Mouse (Mus musculus) neural tube, embryonic 14.5 days (tissue): ENCODE measurements at regions not wholly inside any gene's neighbourhood (a gene's known extent, or its start where the extent isn't known, plus 50 kb on each side); places are given as distances from the start of the nearest gene placed in this dataset.
A peak's percentile ranks its signal among the peaks of the same experiment; 100 is the strongest.

Experiments
- ATAC-seq: fragments of 200-750 bp; cut with Nextera tagmentation; 2 replicates; pipeline ENCODE4 v1.8.0; 2017; ENCODE audit warnings: low read depth, mild to moderate bottlenecking, moderate TSS enrichment, moderate library complexity
- H3K27ac ChIP-seq: fragments of 300-500 bp; sonication (generic); 2 replicates; pipeline ENCODE4 v1.5.1; 2014; ENCODE audit warnings: low read depth, mild to moderate bottlenecking, control low read depth, low read length, moderate library complexity, mixed read lengths
- H3K27me3 ChIP-seq: fragments of 300-500 bp; sonication (generic); 2 replicates; pipeline ENCODE4 v1.6.1; 2014; ENCODE audit warnings: low read length; ENCODE audit not compliant: control insufficient read depth, insufficient read depth
- H3K36me3 ChIP-seq: fragments of 300-500 bp; sonication (generic); 2 replicates; pipeline ENCODE4 v1.6.1; 2014; ENCODE audit warnings: low read length, mixed read lengths; ENCODE audit not compliant: control insufficient read depth, insufficient read depth
- H3K4me1 ChIP-seq: fragments of 300-500 bp; sonication (generic); 2 replicates; pipeline ENCODE4 v1.6.1; 2014; ENCODE audit warnings: low read length; ENCODE audit not compliant: control insufficient read depth, insufficient read depth
- H3K4me2 ChIP-seq: fragments of 300-500 bp; sonication (generic); 2 replicates; pipeline ENCODE4 v1.6.1; 2014; ENCODE audit warnings: mild to moderate bottlenecking, low read depth, low read length, control low read depth
- H3K4me3 ChIP-seq: fragments of 300-500 bp; sonication (generic); 2 replicates; pipeline ENCODE4 v1.5.1; 2014; ENCODE audit warnings: low read depth, low read length, control low read depth, mixed read lengths
- H3K9ac ChIP-seq: fragments of 300-500 bp; sonication (generic); replicated peaks from 2 replicates; pipeline ENCODE4 v1.6.1; 2014; ENCODE audit warnings: low read depth, mild to moderate bottlenecking, control low read depth, low read length, mixed read lengths
- H3K9me3 ChIP-seq: fragments of 300-500 bp; sonication (generic); 2 replicates; pipeline ENCODE4 v1.6.1; 2016; ENCODE audit warnings: low read length; ENCODE audit not compliant: control insufficient read depth
- WGBS: fragments of 180-500 bp; shearing (Covaris S2); extraction: QIAGEN DNeasy Blood & Tissue Kit; methylation state at CpG from one replicate; pipeline ENCODE4 v1.1.7; 2014; 5-methylcytosine and 5-hydroxymethylcytosine counted together

DNA sequence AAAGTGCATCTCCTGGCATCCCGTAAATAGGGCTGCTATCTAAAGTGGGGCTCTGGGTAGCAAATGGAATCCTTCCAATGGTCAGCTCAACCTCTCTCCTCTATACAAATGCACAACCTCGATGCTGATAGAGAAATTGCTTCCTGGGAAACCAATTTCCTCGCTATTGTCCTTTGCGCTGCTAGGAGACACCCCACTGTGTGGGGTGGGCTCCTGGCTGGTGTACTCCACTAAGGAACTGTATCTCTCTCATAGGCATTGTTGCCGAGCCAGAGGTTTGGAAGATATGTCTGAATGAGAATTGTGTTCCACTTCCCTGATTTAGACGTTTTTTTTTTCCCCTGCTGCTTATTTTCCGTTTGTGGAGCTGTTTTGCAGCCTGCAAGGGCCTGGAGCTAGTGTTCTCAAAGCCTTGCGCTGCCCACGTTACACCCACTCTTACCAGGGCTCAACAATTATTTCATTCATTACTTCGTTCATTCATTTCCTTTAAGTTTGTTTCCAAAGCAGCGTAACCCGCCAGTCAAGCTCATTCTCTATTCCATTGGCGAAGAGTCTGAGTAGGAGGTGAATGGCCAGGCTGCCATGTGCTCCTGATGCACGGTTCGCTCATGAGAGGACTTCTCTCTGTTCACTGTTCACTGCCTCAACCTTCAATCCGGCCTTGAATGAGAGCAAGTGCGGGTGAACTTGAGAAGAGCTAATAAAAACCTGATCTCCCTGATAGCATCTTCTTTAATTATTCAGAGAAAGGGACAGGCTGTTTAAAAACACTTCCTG is 76.5 kb upstream of the Barx2 start:
- Histone ChIP-seq H3K36me3 (no peaks in the 10 kb centered on the region), H3K9me3 (no peaks in the 10 kb centered on the region), H3K4me2 (peak overlapping the region; percentile 12; the same call in 1 of the 2 replicates), H3K4me1 (0 out of 2 replicates have a peak, but pooled peaks cover 4% of the 10 kb centered on the region), H3K27ac (no peak overlapping the region; the same call in 1 of the 2 replicates), H3K4me3 (no peak overlapping the region), H3K9ac (no peak overlapping the region), H3K27me3 (no peaks in the 10 kb centered on the region)
- WGBS: 42% methylated on average over 17 of the region's 17 CpGs
- no peak for ATAC-seq

GRCm38 (mm10) chr9:31990456-31990855 is 77.2 kb upstream of the Barx2 start:
- Histone ChIP-seq H3K4me1 (0 out of 2 replicates have a peak, but pooled peaks cover 4% of the 10 kb centered on the region), H3K9ac (no peak overlapping the region), H3K9me3 (no peaks in the 10 kb centered on the region), H3K36me3 (no peaks in the 10 kb centered on the region), H3K4me3 (no peak overlapping the region), H3K27ac (no peak overlapping the region), H3K27me3 (no peaks in the 10 kb centered on the region), H3K4me2 (no peak overlapping the region)
- ATAC-seq: no peak
- 90% methylated on average over 4 of the region's 4 CpGs for WGBS

DNA sequence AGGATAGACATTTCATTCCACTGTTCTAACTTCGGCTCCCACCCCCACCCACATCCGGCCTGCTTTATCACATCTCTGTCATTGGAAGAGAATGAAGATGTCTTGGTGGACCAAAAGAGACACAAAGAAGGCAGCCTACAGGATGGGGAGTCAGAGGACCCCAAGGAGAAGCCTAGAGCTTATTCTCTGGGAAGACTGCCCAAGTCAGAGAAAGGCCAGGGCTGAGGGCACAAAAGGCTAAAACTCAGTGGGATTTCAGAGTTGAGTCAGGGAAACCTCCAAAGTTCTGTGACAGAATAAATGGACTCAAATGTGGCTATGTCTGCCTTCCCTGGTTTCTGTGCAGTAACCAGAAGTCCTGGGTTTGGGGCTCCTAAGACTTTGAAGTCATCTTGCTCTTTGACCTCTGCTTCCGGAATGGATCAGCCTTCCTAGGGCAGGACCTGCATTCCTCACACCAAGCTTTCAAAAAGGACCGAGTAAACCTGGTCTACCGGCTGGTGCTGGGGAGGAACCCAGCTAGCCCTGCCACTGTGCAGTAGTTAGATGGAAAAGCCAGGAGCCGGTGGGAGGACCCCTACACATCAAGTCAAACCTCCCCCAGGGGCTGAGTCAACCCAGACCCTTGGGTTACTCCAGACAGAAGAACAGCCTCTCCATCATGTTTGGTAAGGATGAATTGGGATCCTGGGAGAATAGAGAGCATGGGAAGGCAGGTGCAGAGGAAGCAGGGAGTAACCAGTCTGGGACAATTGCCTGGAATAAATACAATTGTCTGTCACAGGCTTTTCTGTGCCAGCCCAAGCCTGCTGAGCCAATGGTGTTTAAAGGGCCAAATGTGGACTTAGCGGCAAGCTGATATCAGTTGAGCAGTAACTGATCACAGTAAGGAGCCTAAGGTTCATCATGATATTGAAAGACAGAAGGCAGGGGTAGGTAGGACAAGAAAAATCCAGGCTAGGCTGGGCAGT is 80.7 kb upstream of the Barx2 start:
- WGBS: 80% methylated on average over 7 of the region's 7 CpGs
- H3K36me3 ChIP-seq: no peaks in the 10 kb centered on the region
- H3K4me2 ChIP-seq: no peak overlapping the region
- H3K4me3 ChIP-seq: no peak overlapping the region
- ATAC-seq: no peak
- no peak overlapping the region for H3K9ac ChIP-seq
- H3K9me3 ChIP-seq: no peaks in the 10 kb centered on the region
- H3K27me3 ChIP-seq: no peaks in the 10 kb centered on the region
- H3K27ac ChIP-seq: no peak overlapping the region
- 0 out of 2 replicates have a peak, but pooled peaks cover 4% of the 10 kb centered on the region for H3K4me1 ChIP-seq

DNA sequence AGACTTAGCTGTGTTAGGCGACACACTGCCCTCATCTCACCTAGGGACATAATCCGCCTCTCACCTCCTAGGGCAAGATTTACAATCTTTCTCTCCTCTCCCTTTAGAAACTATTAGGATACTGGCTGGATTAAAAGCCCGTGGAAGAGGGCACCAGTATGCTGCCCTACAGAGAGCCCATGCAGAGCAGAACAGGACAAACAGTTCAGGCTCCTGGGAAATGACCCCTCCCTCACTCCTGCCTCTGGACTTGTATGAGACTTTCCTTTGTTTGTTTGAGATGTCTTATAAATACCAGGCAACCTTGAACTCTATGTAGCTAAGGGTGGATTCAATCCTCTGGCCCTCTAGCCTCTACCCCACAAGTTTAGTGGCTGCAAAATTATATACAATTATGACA is 81.8 kb upstream of the Barx2 start:
- no peak overlapping the region for H3K4me3 ChIP-seq
- H3K36me3 ChIP-seq: no peaks in the 10 kb centered on the region
- 70% methylated on average over 3 of the region's 3 CpGs for WGBS
- ATAC-seq: no peak
- H3K27me3 ChIP-seq: no peaks in the 10 kb centered on the region
- no peaks in the 10 kb centered on the region for H3K4me1 ChIP-seq
- H3K27ac ChIP-seq: no peak overlapping the region
- no peak overlapping the region for H3K4me2 ChIP-seq
- H3K9me3 ChIP-seq: no peaks in the 10 kb centered on the region
- no peak overlapping the region for H3K9ac ChIP-seq

DNA sequence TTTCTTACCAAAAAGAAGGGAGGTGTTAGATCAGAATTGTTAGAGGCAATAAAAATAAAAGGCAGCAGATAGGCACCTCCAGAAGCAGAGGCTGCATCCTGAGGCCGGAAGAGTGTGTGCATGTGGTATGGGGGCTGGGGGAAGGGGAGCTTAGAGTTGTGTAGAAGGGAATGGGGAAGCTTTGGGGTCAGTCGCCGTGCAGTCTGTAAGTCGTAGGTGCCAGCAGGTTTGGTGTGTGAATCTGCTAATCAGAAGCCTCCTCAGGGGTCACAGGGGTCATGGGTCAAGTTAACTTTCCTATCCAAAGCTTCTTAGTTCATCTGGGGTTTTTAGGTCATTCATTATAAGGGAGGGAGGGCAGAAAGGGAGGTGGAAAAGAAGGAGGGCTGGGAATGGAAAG is 82.4 kb upstream of the Barx2 start:
- Histone ChIP-seq H3K9me3 (no peaks in the 10 kb centered on the region), H3K9ac (no peak overlapping the region), H3K27ac (no peak overlapping the region), H3K4me3 (no peak overlapping the region), H3K4me1 (no peaks in the 10 kb centered on the region), H3K36me3 (no peaks in the 10 kb centered on the region), H3K4me2 (no peak overlapping the region), H3K27me3 (no peaks in the 10 kb centered on the region)
- 69% methylated on average over 4 of the region's 4 CpGs for WGBS
- ATAC-seq: no peak

DNA sequence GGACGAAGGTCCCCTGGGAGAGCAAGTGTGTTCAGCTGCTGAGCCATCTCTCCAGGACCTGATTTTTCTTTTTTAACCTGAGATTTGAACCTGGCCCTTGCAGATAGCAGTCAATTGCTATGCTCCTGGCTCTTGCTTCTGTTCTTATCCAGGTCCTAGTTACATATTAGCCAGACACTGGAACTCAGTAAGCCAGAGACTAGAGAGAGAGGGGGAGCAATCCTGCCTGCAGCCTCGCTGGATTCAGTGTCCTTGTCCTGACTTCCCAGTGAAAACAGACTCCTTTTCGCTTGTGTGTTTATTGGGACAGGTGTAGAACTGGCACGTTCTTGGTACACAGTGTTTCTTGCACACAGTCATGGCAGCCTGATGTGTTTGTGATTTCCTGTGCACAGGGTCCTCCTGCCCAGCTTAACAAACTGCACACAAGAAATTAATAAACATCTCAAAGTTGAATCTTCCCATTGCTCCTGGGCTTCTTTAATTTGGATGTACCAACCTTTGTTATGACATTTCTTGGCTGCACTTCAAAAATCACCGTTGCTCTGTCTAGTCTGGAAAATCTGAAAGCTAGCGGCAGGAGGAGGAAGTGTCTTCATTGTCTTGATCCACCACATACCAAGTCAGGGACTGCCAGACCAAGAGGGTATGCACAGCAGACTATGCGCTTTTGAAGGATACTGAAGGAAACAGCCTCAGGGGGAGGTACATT is 83.4 kb upstream of the Barx2 start:
- no peaks in the 10 kb centered on the region for H3K27me3 ChIP-seq
- no peaks in the 10 kb centered on the region for H3K4me1 ChIP-seq
- H3K9ac ChIP-seq: no peak overlapping the region
- 56% methylated on average over 7 of the region's 7 CpGs for WGBS
- no peaks in the 10 kb centered on the region for H3K9me3 ChIP-seq
- no peak for ATAC-seq
- H3K4me2 ChIP-seq: no peak overlapping the region
- no peak overlapping the region for H3K4me3 ChIP-seq
- no peak overlapping the region for H3K27ac ChIP-seq
- H3K36me3 ChIP-seq: no peaks in the 10 kb centered on the region

- no peak overlapping the region for H3K4me2 ChIP-seq
- no peak overlapping the region for H3K4me3 ChIP-seq
- 0 out of 2 replicates have a peak overlapping the region, but pooled peaks have one; percentile 34 for H3K27ac ChIP-seq
Measured at GRCm38 (mm10) chr9:31997178-31998097, 84.2 kb upstream of the Barx2 start.

More at GRCm38 (mm10) chr9:31997178-31998097, 84.2 kb upstream of the Barx2 start:
- no peak; the same call in 1 of the 2 replicates for ATAC-seq
- no peak overlapping the region for H3K9ac ChIP-seq
- WGBS: 61% methylated on average over 25 of the region's 25 CpGs
- no peaks in the 10 kb centered on the region for H3K27me3 ChIP-seq
- H3K36me3 ChIP-seq: no peaks in the 10 kb centered on the region
- no peaks in the 10 kb centered on the region for H3K9me3 ChIP-seq
- H3K4me1 ChIP-seq: no peaks in the 10 kb centered on the region
